9 mouse cellular contexts compared by ENCODE assay signal in genomic region chr11:4440978-4441377, GRCm38 (mm10). TPM values are rescaled to one million over a fixed set of nuclear protein-coding genes. Genes with fewer than 3 reads are reported as not detected.
DNase-seq lines count a peak whose midpoint lies in the region; ATAC-seq and TF ChIP-seq lines count a peak whose summit lies in the region.
"Had no signal": no experiment of that assay in that cellular context is flagged by ENCODE, and none has a peak within 500 bp of the region (broad histone marks: within the 10 kb centered on the region; RNA-seq: fewer than 3 reads in every experiment).

TSS of gene Hormad2 (minus strand) at chr11:4441105.

- H3K36me3 ChIP-seq in heart, embryonic 15.5 days = no peaks in the 10 kb centered on the region
- no peaks in the 10 kb centered on the region for H3K36me3 ChIP-seq in stomach, embryonic 16.5 days (ENCODE audit: control insufficient read depth, insufficient read depth, low read length)
- no peaks in the 10 kb centered on the region for H3K36me3 ChIP-seq in neural tube, embryonic 15.5 days
- H3K36me3 ChIP-seq in midbrain, postnatal 0 days (ENCODE audit: insufficient read depth, low read length) = no peaks in the 10 kb centered on the region

- ATAC-seq in heart, embryonic 15.5 days (replicated peaks; ENCODE audit: insufficient number of reproducible peaks, insufficient read depth, low FRiP score, low read depth) = no peak
- ATAC-seq in stomach, embryonic 16.5 days (ENCODE audit: insufficient read depth, low FRiP score) = peak; percentile 60; the same call in 1 of the 2 replicates
- no peak for ATAC-seq in neural tube, embryonic 15.5 days (ENCODE audit: low FRiP score)
- no peak for ATAC-seq in midbrain, postnatal 0 days (ENCODE audit: low FRiP score)

- TF ChIP-seq CTCF in midbrain, postnatal 0 days (IDR thresholded peaks at IDR 0.05) = no peak

- no peak for DNase-seq in heart, postnatal 36 days
- peak; percentile 94 for DNase-seq in ZHBTc4 (ENCODE audit: low read depth, low spot score)
- DNase-seq in kidney, postnatal 25 days = peak; percentile 16 to 51
- no peak for DNase-seq in layer of hippocampus, postnatal 10 days (ENCODE audit: low spot score in 2 of 2)
- DNase-seq in midbrain, postnatal 0 days (ENCODE audit: low spot score) = no peak

- no peaks in the 10 kb centered on the region for H3K9me3 ChIP-seq in heart, embryonic 15.5 days (replicated peaks)
- H3K9me3 ChIP-seq in stomach, embryonic 16.5 days (replicated peaks; ENCODE audit: control insufficient read depth, low read length) = no peaks in the 10 kb centered on the region
- no peaks in the 10 kb centered on the region for H3K9me3 ChIP-seq in neural tube, embryonic 15.5 days (replicated peaks)
- no peaks in the 10 kb centered on the region for H3K9me3 ChIP-seq in midbrain, postnatal 0 days (ENCODE audit: low read length)

- no peak within 1 kb of the TSS for H3K27ac ChIP-seq in heart, embryonic 15.5 days
- no peak within 1 kb of the TSS for H3K27ac ChIP-seq in stomach, embryonic 16.5 days (ENCODE audit: low read length)
- H3K27ac ChIP-seq in neural tube, embryonic 15.5 days (replicated peaks) = no peak within 1 kb of the TSS
- H3K27ac ChIP-seq in midbrain, postnatal 0 days (ENCODE audit: low read depth, low read length) = no peak within 1 kb of the TSS

- no peaks in the 10 kb centered on the region for H3K27me3 ChIP-seq in heart, embryonic 15.5 days
- H3K27me3 ChIP-seq in stomach, embryonic 16.5 days (ENCODE audit: control insufficient read depth, insufficient read depth, low read length) = no peaks in the 10 kb centered on the region
- H3K27me3 ChIP-seq in neural tube, embryonic 15.5 days (replicated peaks) = no peaks in the 10 kb centered on the region
- no peaks in the 10 kb centered on the region for H3K27me3 ChIP-seq in midbrain, postnatal 0 days (ENCODE audit: insufficient read depth, low read length)

- H3K4me2 ChIP-seq in heart, embryonic 15.5 days = peak within 1 kb of the TSS; percentile 16; the same call in 1 of the 2 replicates
- H3K4me2 ChIP-seq in stomach, embryonic 16.5 days (ENCODE audit: low read depth, low read length) = peak within 1 kb of the TSS; percentile 4; the same call in 1 of the 2 replicates
- H3K4me2 ChIP-seq in neural tube, embryonic 15.5 days = no peak within 1 kb of the TSS
- no peak within 1 kb of the TSS for H3K4me2 ChIP-seq in midbrain, postnatal 0 days (ENCODE audit: low read depth, low read length, poor library complexity, severe bottlenecking)

- no peak within 1 kb of the TSS for H3K4me3 ChIP-seq in heart, embryonic 15.5 days
- no peak within 1 kb of the TSS for H3K4me3 ChIP-seq in stomach, embryonic 16.5 days (replicated peaks; ENCODE audit: low read length)
- H3K4me3 ChIP-seq in neural tube, embryonic 15.5 days (replicated peaks) = no peak within 1 kb of the TSS
- H3K4me3 ChIP-seq in midbrain, postnatal 0 days (ENCODE audit: low read depth, low read length) = no peak within 1 kb of the TSS

- H3K4me1 ChIP-seq in heart, embryonic 15.5 days (replicated peaks) = no peaks in the 10 kb centered on the region
- H3K4me1 ChIP-seq in stomach, embryonic 16.5 days (ENCODE audit: control insufficient read depth, insufficient read depth, low read length) = no peaks in the 10 kb centered on the region
- H3K4me1 ChIP-seq in neural tube, embryonic 15.5 days = no peaks in the 10 kb centered on the region
- H3K4me1 ChIP-seq in midbrain, postnatal 0 days (ENCODE audit: insufficient read depth, low read length) = no peaks in the 10 kb centered on the region

- intact Hi-C loops in heart, postnatal 36 days (cut with DNase I) = no loop called here

- H3K9ac ChIP-seq in heart, embryonic 15.5 days = no peak within 1 kb of the TSS
- no peak within 1 kb of the TSS for H3K9ac ChIP-seq in stomach, embryonic 16.5 days (ENCODE audit: low read length)
- no peak within 1 kb of the TSS for H3K9ac ChIP-seq in neural tube, embryonic 15.5 days (replicated peaks)
- H3K9ac ChIP-seq in midbrain, postnatal 0 days (replicated peaks; ENCODE audit: low read length, poor library complexity, severe bottlenecking) = no peak within 1 kb of the TSS

- WGBS in heart, embryonic 15.5 days = 37% methylated on average over 19 of the region's 19 CpGs
- 51% methylated on average over 19 of the region's 19 CpGs for WGBS in stomach, embryonic 16.5 days
- 49% methylated on average over 19 of the region's 19 CpGs for WGBS in neural tube, embryonic 15.5 days
- WGBS in midbrain, postnatal 0 days = 54% methylated on average over 19 of the region's 19 CpGs

RNA-seq across cellular contexts. Expression of gene Hormad2, which starts in this region (rescaled TPM):
- 0.06 and 0.32 TPM in 2 replicates for polyA plus RNA-seq in heart, embryonic 15.5 days (2015; fragmentation: Nextera tagmentation; extraction: Ambion mirVana)
- under 1 TPM in 1 of 2 experiments, not detected in 1; 0.14 TPM for total RNA-seq in heart, postnatal 36 days (2021)
- 0.17 and 0.30 TPM in 2 replicates for polyA plus RNA-seq in stomach, embryonic 16.5 days (2015; fragmentation: Nextera tagmentation; extraction: Ambion mirVana)
- not detected for total RNA-seq in layer of hippocampus, postnatal 10 days (2021)
- 0.29 TPM in 1 of 2 replicates, not detected in the other for polyA plus RNA-seq in neural tube, embryonic 15.5 days (2015; fragmentation: Nextera tagmentation; extraction: Ambion mirVana)
- total RNA-seq in midbrain, postnatal 0 days (2014; rRNA removed) = not detected in 2 replicates
- polyA plus RNA-seq in midbrain, postnatal 0 days (2015; fragmentation: Nextera tagmentation; extraction: Ambion mirVana) = 0.10 TPM in 1 of 2 replicates, not detected in the other
- polyA plus RNA-seq: heart, postnatal 0 days had no signal

Comparison
In these comparisons a context has a peak if more than half of its experiments do, and no peak if none do; other contexts are left out.
1. Peak in ATAC-seq and H3K4me2 ChIP-seq in stomach, embryonic 16.5 days; RNA of the gene not detected or under 1 TPM.
2. DNase-seq: peak in ZHBTc4 (single experiment) and kidney, postnatal 25 days (2 of 2); none in heart, postnatal 36 days (0 of 2), layer of hippocampus, postnatal 10 days (0 of 2) and midbrain, postnatal 0 days (single experiment).